Mouse (Mus musculus) bone marrow macrophage, adult 2 months (primary cell): ENCODE data around the gene Pdia5. TPM values are rescaled to one million over a fixed set of nuclear protein-coding genes. Genes with fewer than 3 reads are reported as not detected.

Source experiments
- H3K27ac ChIP-seq: 2 replicates; pipeline ENCODE4 v1.5.1; 2012; ENCODE audit warnings: low read depth, low read length; ENCODE audit not compliant: insufficient read depth
- H3K4me1 ChIP-seq: 2 replicates; pipeline ENCODE4 v1.6.1; 2012; ENCODE audit warnings: low read length; ENCODE audit not compliant: control insufficient read depth, insufficient read depth
- H3K4me3 ChIP-seq: 2 replicates; pipeline ENCODE4 v1.5.1; 2012; ENCODE audit warnings: mild to moderate bottlenecking, low read length, moderate library complexity; ENCODE audit not compliant: insufficient read depth
- CTCF ChIP-seq: IDR thresholded peaks from 2 replicates; pipeline ENCODE4 v1.5.1; 2012; ENCODE audit warnings: low read depth, mild to moderate bottlenecking, low read length, moderate library complexity
- POLR2A ChIP-seq: IDR thresholded peaks from 2 replicates; pipeline ENCODE4 v1.6.1; 2012; ENCODE audit warnings: mild to moderate bottlenecking, low read depth, low read length, borderline replicate concordance
- polyA plus RNA-seq: library from polyadenylated mRNA; stranded (reverse); fragments of >200 nt; gene quantifications from 2 replicates; pipeline ENCODE4 v1.2.4, GENCODE M21; 2012; ENCODE audit not compliant: missing spikeins, insufficient read depth, insufficient read length

Pdia5 gene
- polyA plus RNA-seq, 1 experiment = 1.7 TPM

- H3K27ac ChIP-seq = no peak overlapping the region
Measured at GRCm38 (mm10) chr16:35469016-35469415, 21.7 kb downstream of the Pdia5 start.

GRCm38 (mm10) chr16:35467044-35467443, 23.6 kb downstream of the Pdia5 start:
- Histone ChIP-seq H3K4me3 (no peak overlapping the region), H3K27ac (no peak overlapping the region), H3K4me1 (no peaks in the 10 kb centered on the region; the same call in 1 of the 2 replicates)
- TF ChIP-seq CTCF = no peak
- no peak for TF ChIP-seq POLR2A

More at GRCm38 (mm10) chr16:35469016-35469415, 21.7 kb downstream of the Pdia5 start:
- Histone ChIP-seq H3K4me3 (no peak overlapping the region), H3K4me1 (no peaks in the 10 kb centered on the region; the same call in 1 of the 2 replicates)
- TF ChIP-seq POLR2A = no peak
- no peak for TF ChIP-seq CTCF

- Histone ChIP-seq H3K4me1 (no peaks in the 10 kb centered on the region; the same call in 1 of the 2 replicates), H3K27ac (no peak overlapping the region), H3K4me3 (no peak overlapping the region)
- TF ChIP-seq CTCF (no peak), POLR2A (no peak)
Measured at GRCm38 (mm10) chr16:35465808-35466351, 24.8 kb downstream of the Pdia5 start.

GRCm38 (mm10) chr16:35464686-35465308, 25.9 kb downstream of the Pdia5 start:
- Histone ChIP-seq H3K4me1 (no peaks in the 10 kb centered on the region; the same call in 1 of the 2 replicates), H3K4me3 (no peak overlapping the region), H3K27ac (no peak overlapping the region)
- TF ChIP-seq POLR2A = no peak
- no peak for TF ChIP-seq CTCF

GRCm38 (mm10) chr16:35463708-35464107, 27.0 kb downstream of the Pdia5 start:
- no peak overlapping the region for H3K4me3 ChIP-seq
- H3K4me1 ChIP-seq = no peaks in the 10 kb centered on the region; the same call in 1 of the 2 replicates
- TF ChIP-seq CTCF (no peak), POLR2A (no peak)
- no peak overlapping the region for H3K27ac ChIP-seq

- TF ChIP-seq CTCF (no peak), POLR2A (no peak)
- Histone ChIP-seq H3K4me3 (no peak overlapping the region), H3K27ac (no peak overlapping the region), H3K4me1 (no peaks in the 10 kb centered on the region; the same call in 1 of the 2 replicates)
Measured at GRCm38 (mm10) chr16:35462955-35463354, 27.7 kb downstream of the Pdia5 start.

GRCm38 (mm10) chr16:35459584-35459983, 31.1 kb downstream of the Pdia5 start:
- Histone ChIP-seq H3K27ac (no peak overlapping the region), H3K4me1 (no peaks in the 10 kb centered on the region), H3K4me3 (no peak overlapping the region)
- TF ChIP-seq POLR2A (no peak), CTCF (no peak)

- Histone ChIP-seq H3K4me1 (no peaks in the 10 kb centered on the region), H3K27ac (no peak overlapping the region), H3K4me3 (no peak overlapping the region)
- no peak for TF ChIP-seq POLR2A
- TF ChIP-seq CTCF = no peak
Measured at GRCm38 (mm10) chr16:35458297-35458696, 32.4 kb downstream of the Pdia5 start.

GRCm38 (mm10) chr16:35457488-35457887, 33.2 kb downstream of the Pdia5 start:
- TF ChIP-seq POLR2A (no peak), CTCF (no peak)
- no peak overlapping the region for H3K27ac ChIP-seq
- H3K4me1 ChIP-seq = no peaks in the 10 kb centered on the region
- no peak overlapping the region for H3K4me3 ChIP-seq

- TF ChIP-seq POLR2A (no peak), CTCF (no peak)
- Histone ChIP-seq H3K27ac (no peak overlapping the region), H3K4me3 (no peak overlapping the region), H3K4me1 (no peaks in the 10 kb centered on the region)
Measured at GRCm38 (mm10) chr16:35457011-35457419, 33.7 kb downstream of the Pdia5 start.
